Mouse (Mus musculus): ENCODE measurements around the gene Erfe. TPM values are rescaled to one million over a fixed set of nuclear protein-coding genes. Genes with fewer than 3 reads are reported as not detected.

Gene Erfe
- total RNA-seq, 1 experiment from 2014 or later, result 0.48 TPM

- no peak for ATAC-seq (replicated peaks; ENCODE audit: insufficient number of reproducible peaks, low FRiP score, low TSS enrichment, poor library complexity, severe bottlenecking)
Observed at GRCm38 (mm10) chr1:91415311-91415710, 49.1 kb downstream of the Erfe start.

- no peak for ATAC-seq (replicated peaks; ENCODE audit: insufficient number of reproducible peaks, low FRiP score, low TSS enrichment, poor library complexity, severe bottlenecking)
Observed at GRCm38 (mm10) chr1:91417991-91418390, 51.8 kb downstream of the Erfe start.

GRCm38 (mm10) chr1:91419862-91420600 is 53.8 kb downstream of the Erfe start:
- no peak for ATAC-seq (replicated peaks; ENCODE audit: insufficient number of reproducible peaks, low FRiP score, low TSS enrichment, poor library complexity, severe bottlenecking)

- ATAC-seq (replicated peaks; ENCODE audit: insufficient number of reproducible peaks, low FRiP score, low TSS enrichment, poor library complexity, severe bottlenecking), result no peak
Observed at GRCm38 (mm10) chr1:91420601-91421065, 54.4 kb downstream of the Erfe start.

Other genes starting within 250 kb of the Erfe start
- 0.19 to 0.29 TPM (median 0.21 TPM) in 3 replicates for gene Rbm44, start 221.3 kb upstream of the Erfe start, total RNA-seq (2017)
- gene Ramp1, start 186.6 kb upstream of the Erfe start, total RNA-seq (2017), result 15.7 to 28.1 TPM (median 26.3 TPM) in 3 replicates
- 75.0 to 85.6 TPM (median 83.2 TPM) in 3 replicates for gene Ube2f, start 116.1 kb upstream of the Erfe start, total RNA-seq (2017)
- 18.4 to 25.4 TPM (median 25.1 TPM) in 3 replicates for gene Scly, start 68.1 kb upstream of the Erfe start, total RNA-seq (2017)
- not detected in 3 replicates for gene Espnl, start 44.4 kb upstream of the Erfe start, total RNA-seq (2017)
- gene Klhl30, start 15.4 kb upstream of the Erfe start, total RNA-seq (2017), result 1.2 to 11.7 TPM (median 3.0 TPM) in 3 replicates
- 133 to 179 TPM (median 136 TPM) in 3 replicates for gene Ilkap, start 32.4 kb downstream of the Erfe start, total RNA-seq (2017)
- gene Hes6, start 47.6 kb downstream of the Erfe start, total RNA-seq (2017), result 11.5 to 23.5 TPM (median 13.5 TPM) in 3 replicates
- gene Per2, start 92.9 kb downstream of the Erfe start, total RNA-seq (2017), result 2.8 to 12.0 TPM (median 3.1 TPM) in 3 replicates
- gene Traf3ip1, start 128.2 kb downstream of the Erfe start, total RNA-seq (2017), result 4.4 to 6.2 TPM (median 5.6 TPM) in 3 replicates
- gene Asb1, start 174.1 kb downstream of the Erfe start, total RNA-seq (2017), result 13.9 to 28.9 TPM (median 15.4 TPM) in 3 replicates

Measured in monocyte, adult 5-6 weeks (primary cell).